Mouse (Mus musculus) lung, embryonic 14.5 days (tissue): ENCODE results near the gene 4930595D18Rik. TPM values are rescaled to one million over a fixed set of nuclear protein-coding genes. Genes with fewer than 3 reads are reported as not detected.

Source experiments
- ATAC-seq: fragments of 200-750 bp; cut with Nextera tagmentation; 2 replicates; pipeline ENCODE4 v1.8.0; 2017; ENCODE audit warnings: mild to moderate bottlenecking, moderate TSS enrichment, moderate library complexity; ENCODE audit not compliant: insufficient read depth
- DNase-seq: peaks from one replicate; pipeline ENCODE4 v3.0.0-alpha.2; 2015
- H3K27ac ChIP-seq: fragments of 300-500 bp; sonication (generic); 2 replicates; pipeline ENCODE4 v1.5.1; 2014; ENCODE audit warnings: low read depth, mild to moderate bottlenecking, moderate library complexity
- H3K27me3 ChIP-seq: fragments of 300-500 bp; sonication (generic); 2 replicates; pipeline ENCODE4 v1.6.1; 2014; ENCODE audit warnings: low read length, control low read depth; ENCODE audit not compliant: insufficient read depth
- H3K36me3 ChIP-seq: fragments of 300-500 bp; sonication (generic); 2 replicates; pipeline ENCODE4 v1.6.1; 2014; ENCODE audit warnings: control low read depth; ENCODE audit not compliant: insufficient read depth
- H3K4me1 ChIP-seq: fragments of 300-500 bp; sonication (generic); 2 replicates; pipeline ENCODE4 v1.6.1; 2014; ENCODE audit warnings: antibody characterized with exemption, control low read depth; ENCODE audit not compliant: insufficient read depth
- H3K4me2 ChIP-seq: fragments of 300-500 bp; sonication (generic); 2 replicates; pipeline ENCODE4 v1.6.1; 2014; ENCODE audit warnings: mild to moderate bottlenecking
- H3K4me3 ChIP-seq: fragments of 300-500 bp; sonication (generic); 2 replicates; pipeline ENCODE4 v1.5.1; 2014; ENCODE audit warnings: low read depth, low read length
- H3K9ac ChIP-seq: fragments of 300-500 bp; sonication (generic); 2 replicates; pipeline ENCODE4 v1.6.1; 2014
- H3K9me3 ChIP-seq: fragments of 300-500 bp; sonication (generic); 2 replicates; pipeline ENCODE4 v1.6.1; 2016; ENCODE audit warnings: low read depth, low read length, control low read depth
- CTCF ChIP-seq: IDR thresholded peaks from 2 replicates; pipeline ENCODE4 v1.5.1; 2016; ENCODE audit warnings: antibody characterized with exemption, low read depth
- WGBS: fragments of 180-500 bp; shearing (Covaris S2); extraction: QIAGEN DNeasy Blood & Tissue Kit; methylation state at CpG from one replicate; pipeline ENCODE4 v1.1.7; 2014; 5-methylcytosine and 5-hydroxymethylcytosine counted together
- polyA plus RNA-seq: library from polyadenylated mRNA; unstranded; fragments of >200 nt; fragmentation: Nextera tagmentation; extraction: Ambion mirVana; gene quantifications from 2 replicates; pipeline ENCODE4 v1.2.1, GENCODE M21; 2014

The 4930595D18Rik gene
- polyA plus RNA-seq, 1 experiment from 2014 or later: not detected

GRCm38 (mm10) chr12:111150236-111150596 lies 34.1 kb downstream of the 4930595D18Rik start:
- no peak for TF ChIP-seq CTCF
- WGBS: 3% methylated on average over 6 of the region's 6 CpGs
- no peak overlapping the region for H3K9ac ChIP-seq
- H3K4me1 ChIP-seq: no peaks in the 10 kb centered on the region; the same call in 1 of the 2 replicates
- DNase-seq (peak; percentile 42), ATAC-seq (no peak)
- no peaks in the 10 kb centered on the region for H3K27me3 ChIP-seq
- H3K36me3 ChIP-seq: no peaks in the 10 kb centered on the region
- no peak overlapping the region for H3K4me3 ChIP-seq
- H3K9me3 ChIP-seq: no peaks in the 10 kb centered on the region
- no peak overlapping the region for H3K4me2 ChIP-seq
- H3K27ac ChIP-seq: no peak overlapping the region

DNA sequence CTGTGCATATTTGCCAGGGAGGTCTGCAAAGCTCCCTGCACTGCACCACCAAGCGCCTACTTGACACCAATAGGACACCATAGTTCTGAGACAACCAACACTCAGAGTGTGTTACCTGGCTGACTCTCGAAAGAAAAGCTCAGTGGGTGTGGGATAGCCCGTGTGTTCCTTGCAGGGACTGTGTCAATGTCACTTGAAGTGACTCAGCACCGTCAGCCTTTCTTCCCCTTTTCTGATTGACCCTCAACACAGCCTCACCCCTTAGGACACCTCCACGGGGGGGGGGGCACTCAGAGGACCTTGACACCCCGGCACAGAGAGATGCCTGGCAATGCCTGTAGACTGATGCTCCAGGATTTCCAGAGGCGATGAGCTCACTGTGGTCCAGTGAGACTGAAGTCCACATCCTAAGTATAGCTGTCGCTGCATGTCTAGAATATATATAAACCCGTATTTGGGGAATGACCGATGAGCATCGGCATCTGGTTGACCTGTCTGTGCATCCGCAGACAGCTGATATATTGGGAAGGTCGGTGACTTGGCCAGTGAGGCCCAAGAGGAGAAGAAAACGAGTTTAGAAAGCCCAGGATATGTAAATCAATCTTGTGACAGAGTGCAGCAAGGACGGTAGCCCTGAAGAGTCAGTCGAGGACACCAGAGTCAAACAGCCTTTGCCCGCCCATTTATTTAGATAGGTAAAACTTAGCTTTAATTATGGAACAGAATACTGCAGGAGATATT lies 34.6 kb downstream of the 4930595D18Rik start:
- H3K9ac ChIP-seq: no peak overlapping the region
- H3K4me1 ChIP-seq: no peaks in the 10 kb centered on the region; the same call in 1 of the 2 replicates
- 49% methylated on average over 17 of the region's 17 CpGs for WGBS
- H3K4me2 ChIP-seq: no peak overlapping the region
- H3K4me3 ChIP-seq: no peak overlapping the region
- H3K27ac ChIP-seq: no peak overlapping the region
- no peak for TF ChIP-seq CTCF
- no peaks in the 10 kb centered on the region for H3K36me3 ChIP-seq
- no peaks in the 10 kb centered on the region for H3K27me3 ChIP-seq
- ATAC-seq (no peak), DNase-seq (no peak)
- H3K9me3 ChIP-seq: no peaks in the 10 kb centered on the region

DNA sequence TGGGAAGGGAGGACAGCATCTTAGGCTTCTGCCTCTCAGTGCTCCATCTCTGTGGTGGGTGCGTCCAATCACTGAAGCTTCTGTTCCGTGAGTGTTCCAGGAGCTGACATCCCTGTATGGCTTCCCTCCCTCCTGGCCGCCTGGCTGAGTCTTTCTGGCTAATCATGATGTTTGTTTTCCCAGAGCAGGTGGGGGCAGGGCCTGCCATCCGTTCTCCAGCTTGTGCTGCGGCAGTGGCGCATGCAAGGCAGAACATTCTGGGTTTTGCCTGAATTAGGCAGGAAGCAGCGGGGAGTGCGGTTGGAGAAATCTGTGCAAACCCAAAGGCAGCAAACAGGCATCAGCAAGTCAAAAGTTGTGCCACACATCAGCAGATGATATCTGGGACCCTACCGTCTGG lies 39.0 kb downstream of the 4930595D18Rik start:
- Histone ChIP-seq H3K4me1 (peaks cover 3% of the 10 kb centered on the region; the same call in 1 of the 2 replicates), H3K9me3 (no peaks in the 10 kb centered on the region), H3K27me3 (no peaks in the 10 kb centered on the region), H3K36me3 (no peaks in the 10 kb centered on the region), H3K4me3 (no peak overlapping the region), H3K27ac (no peak overlapping the region), H3K4me2 (no peak overlapping the region), H3K9ac (no peak overlapping the region)
- no peak for TF ChIP-seq CTCF
- peak; percentile 16 for DNase-seq
- ATAC-seq: no peak
- WGBS: 27% methylated on average over 9 of the region's 9 CpGs

DNA sequence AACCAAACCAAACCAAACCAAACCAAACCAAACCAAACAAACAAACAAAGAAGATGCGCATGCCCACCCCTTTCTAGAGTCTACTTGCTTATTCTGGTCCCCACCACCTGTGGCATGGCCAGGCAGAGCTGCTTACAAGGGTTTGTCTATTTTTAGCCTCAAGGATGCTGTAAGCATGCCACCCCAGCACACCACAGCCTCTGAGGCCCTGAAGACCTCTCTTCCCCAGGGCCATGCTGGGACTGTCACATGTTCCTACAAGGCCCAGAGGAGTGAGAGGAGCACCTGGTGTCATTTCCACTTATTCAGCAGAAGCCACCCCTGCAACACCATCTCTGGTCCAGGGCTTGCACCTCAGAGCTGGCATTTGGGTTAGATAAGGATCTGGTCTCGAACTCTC lies 39.7 kb downstream of the 4930595D18Rik start:
- ATAC-seq (no peak), DNase-seq (no peak)
- Histone ChIP-seq H3K36me3 (no peaks in the 10 kb centered on the region), H3K4me1 (peaks cover 3% of the 10 kb centered on the region; the same call in 1 of the 2 replicates), H3K4me3 (no peak overlapping the region), H3K9me3 (no peaks in the 10 kb centered on the region), H3K27me3 (no peaks in the 10 kb centered on the region), H3K27ac (no peak overlapping the region), H3K4me2 (no peak overlapping the region), H3K9ac (no peak overlapping the region)
- no peak for TF ChIP-seq CTCF
- 83% methylated on average over 2 of the region's 2 CpGs for WGBS

DNA sequence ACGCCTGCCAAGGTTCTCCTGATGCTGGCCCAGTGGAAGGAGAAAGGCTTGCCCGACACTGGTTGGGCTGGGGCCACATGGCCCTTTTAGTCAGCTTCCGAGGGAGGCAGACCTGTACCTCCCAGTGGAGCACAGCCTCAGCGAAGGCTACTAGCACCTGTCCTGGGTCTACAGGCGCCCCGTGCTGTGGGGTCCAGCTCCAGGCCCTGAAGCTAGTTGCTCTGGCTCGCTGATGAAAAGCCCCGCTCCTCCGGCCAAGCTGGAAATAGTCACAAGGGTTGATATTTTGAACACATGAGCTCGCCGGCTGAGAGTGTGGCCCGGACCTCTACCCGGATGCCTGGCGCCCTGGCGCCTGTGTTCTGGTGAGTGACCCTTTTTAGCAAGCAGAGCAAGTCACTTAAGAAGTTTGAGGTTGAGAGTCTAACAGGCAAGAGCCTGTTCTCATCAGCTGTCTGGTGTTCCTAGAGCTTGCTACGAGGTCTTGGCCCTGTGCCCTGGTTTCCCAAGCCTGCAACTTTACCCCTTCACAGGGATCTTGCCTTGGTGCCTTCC lies 40.7 kb downstream of the 4930595D18Rik start:
- no peak overlapping the region for H3K9ac ChIP-seq
- H3K27me3 ChIP-seq: no peaks in the 10 kb centered on the region
- peak; percentile 56 for DNase-seq
- H3K4me1 ChIP-seq: peaks cover 3% of the 10 kb centered on the region; the same call in 1 of the 2 replicates
- no peak; the same call in 1 of the 2 replicates for TF ChIP-seq CTCF
- H3K27ac ChIP-seq: peak overlapping the region; percentile 64
- no peaks in the 10 kb centered on the region for H3K9me3 ChIP-seq
- no peak overlapping the region for H3K4me3 ChIP-seq
- no peaks in the 10 kb centered on the region for H3K36me3 ChIP-seq
- peak; percentile 50; the same call in 1 of the 2 replicates for ATAC-seq
- peak overlapping the region; percentile 24; the same call in 1 of the 2 replicates for H3K4me2 ChIP-seq
- WGBS: 69% methylated on average over 16 of the region's 16 CpGs

- Histone ChIP-seq H3K4me3 (no peak overlapping the region), H3K27me3 (no peaks in the 10 kb centered on the region), H3K36me3 (no peaks in the 10 kb centered on the region), H3K27ac (peak overlapping the region; percentile 64), H3K9me3 (no peaks in the 10 kb centered on the region), H3K4me2 (peak overlapping the region; percentile 24; the same call in 1 of the 2 replicates), H3K4me1 (peaks cover 3% of the 10 kb centered on the region; the same call in 1 of the 2 replicates), H3K9ac (no peak overlapping the region)
- DNase-seq (peak; percentile 53), ATAC-seq (peak; percentile 16; the same call in 1 of the 2 replicates)
- TF ChIP-seq CTCF: peak; percentile 51
- 23% methylated on average over 12 of the region's 12 CpGs for WGBS
These were observed 41.2 kb downstream of the 4930595D18Rik start for GRCm38 (mm10) chr12:111143005-111143508.

GRCm38 (mm10) chr12:111137079-111137478 lies 47.2 kb downstream of the 4930595D18Rik start:
- Histone ChIP-seq H3K9ac (no peak overlapping the region), H3K36me3 (no peaks in the 10 kb centered on the region), H3K27me3 (no peaks in the 10 kb centered on the region), H3K27ac (no peak overlapping the region), H3K4me1 (no peaks in the 10 kb centered on the region), H3K4me2 (no peak overlapping the region), H3K4me3 (no peak overlapping the region), H3K9me3 (no peaks in the 10 kb centered on the region)
- DNase-seq (no peak), ATAC-seq (no peak)
- 67% methylated on average over 2 of the region's 2 CpGs for WGBS
- 0 out of 2 replicates have a peak, but pooled peaks have one; percentile 18 for TF ChIP-seq CTCF
